Mouse (Mus musculus): ENCODE measurements around the gene Cul1. TPM values are rescaled to one million over a fixed set of nuclear protein-coding genes. Genes with fewer than 3 reads are reported as not detected.

Cul1 gene
- polyA plus RNA-seq, 1 experiment from 2014 or later, result 234 TPM

- H3K36me3 ChIP-seq (ENCODE audit: control insufficient read depth, insufficient read depth, low read length), result no peaks in the 10 kb centered on the region
- no peak overlapping the region for H3K4me3 ChIP-seq (ENCODE audit: low read depth, low read length)
- no peaks in the 10 kb centered on the region for H3K9me3 ChIP-seq (ENCODE audit: control insufficient read depth, low read length)
- H3K27me3 ChIP-seq (ENCODE audit: control insufficient read depth, insufficient read depth, low read length), result no peaks in the 10 kb centered on the region
- 86% methylated on average over 2 of the region's 2 CpGs for WGBS
- no peak overlapping the region for H3K4me2 ChIP-seq (ENCODE audit: low read depth, low read length, severe bottlenecking)
- DNase-seq (ENCODE audit: low spot score), result no peak
- no peak overlapping the region for H3K9ac ChIP-seq (ENCODE audit: low read length)
- ATAC-seq (replicated peaks; ENCODE audit: low FRiP score), result no peak
- H3K27ac ChIP-seq (ENCODE audit: low read depth, low read length), result no peak overlapping the region
- peaks cover 2% of the 10 kb centered on the region; the same call in 1 of the 2 replicates for H3K4me1 ChIP-seq (replicated peaks; ENCODE audit: control insufficient read depth, insufficient read depth, low read length)
Measured at GRCm38 (mm10) chr6:47456853-47457252, 3.7 kb downstream of the Cul1 start.

GRCm38 (mm10) chr6:47465400-47465799, 12.2 kb downstream of the Cul1 start:
- Histone ChIP-seq H3K27ac (ENCODE audit: low read depth, low read length) (no peak overlapping the region), H3K4me1 (replicated peaks; ENCODE audit: control insufficient read depth, insufficient read depth, low read length) (no peaks in the 10 kb centered on the region), H3K9me3 (ENCODE audit: control insufficient read depth, low read length) (peaks cover 2% of the 10 kb centered on the region; the same call in 1 of the 2 replicates), H3K9ac (ENCODE audit: low read length) (no peak overlapping the region), H3K4me2 (ENCODE audit: low read depth, low read length, severe bottlenecking) (no peak overlapping the region), H3K4me3 (ENCODE audit: low read depth, low read length) (no peak overlapping the region), H3K27me3 (ENCODE audit: control insufficient read depth, insufficient read depth, low read length) (no peaks in the 10 kb centered on the region), H3K36me3 (ENCODE audit: control insufficient read depth, insufficient read depth, low read length) (no peaks in the 10 kb centered on the region)
- WGBS, result 85% methylated on average over 2 of the region's 2 CpGs
- ATAC-seq (replicated peaks; ENCODE audit: low FRiP score) (no peak), DNase-seq (ENCODE audit: low spot score) (no peak)

- DNase-seq (ENCODE audit: low spot score) (no peak), ATAC-seq (replicated peaks; ENCODE audit: low FRiP score) (no peak)
- H3K9me3 ChIP-seq (ENCODE audit: control insufficient read depth, low read length), result peaks cover 2% of the 10 kb centered on the region; the same call in 1 of the 2 replicates
- no peaks in the 10 kb centered on the region for H3K36me3 ChIP-seq (ENCODE audit: control insufficient read depth, insufficient read depth, low read length)
- no peaks in the 10 kb centered on the region for H3K27me3 ChIP-seq (ENCODE audit: control insufficient read depth, insufficient read depth, low read length)
- H3K4me3 ChIP-seq (ENCODE audit: low read depth, low read length), result no peak overlapping the region
- H3K9ac ChIP-seq (ENCODE audit: low read length), result no peak overlapping the region
- H3K27ac ChIP-seq (ENCODE audit: low read depth, low read length), result no peak overlapping the region
- 96% methylated on average over 2 of the region's 2 CpGs for WGBS
- no peaks in the 10 kb centered on the region for H3K4me1 ChIP-seq (replicated peaks; ENCODE audit: control insufficient read depth, insufficient read depth, low read length)
- no peak overlapping the region for H3K4me2 ChIP-seq (ENCODE audit: low read depth, low read length, severe bottlenecking)
Measured at GRCm38 (mm10) chr6:47466488-47466887, 13.3 kb downstream of the Cul1 start.

DNA sequence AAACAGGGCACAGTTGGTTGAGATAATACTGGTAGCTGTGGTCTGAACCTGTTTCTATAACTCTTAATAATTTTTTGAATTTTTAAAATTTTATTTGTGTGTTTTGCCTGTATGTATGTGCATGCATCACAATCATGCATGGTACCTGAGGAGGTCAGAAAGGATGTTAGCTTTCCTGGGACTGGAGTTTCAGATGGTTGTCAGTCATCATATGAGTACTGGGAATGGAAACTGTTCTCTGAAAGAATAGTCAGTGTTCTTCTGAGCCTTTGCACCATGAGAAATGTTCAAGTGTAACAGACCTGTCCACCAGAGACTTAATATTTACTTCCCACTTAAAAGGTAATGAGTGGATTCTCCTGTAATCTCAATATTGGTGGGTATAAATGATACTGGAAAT, 13.9 kb downstream of the Cul1 start:
- ATAC-seq (replicated peaks; ENCODE audit: low FRiP score) (no peak), DNase-seq (ENCODE audit: low spot score) (no peak)
- Histone ChIP-seq H3K4me2 (ENCODE audit: low read depth, low read length, severe bottlenecking) (no peak overlapping the region), H3K27ac (ENCODE audit: low read depth, low read length) (no peak overlapping the region), H3K27me3 (ENCODE audit: control insufficient read depth, insufficient read depth, low read length) (no peaks in the 10 kb centered on the region), H3K4me3 (ENCODE audit: low read depth, low read length) (no peak overlapping the region), H3K36me3 (ENCODE audit: control insufficient read depth, insufficient read depth, low read length) (no peaks in the 10 kb centered on the region), H3K4me1 (replicated peaks; ENCODE audit: control insufficient read depth, insufficient read depth, low read length) (no peaks in the 10 kb centered on the region), H3K9ac (ENCODE audit: low read length) (no peak overlapping the region), H3K9me3 (ENCODE audit: control insufficient read depth, low read length) (peaks cover 2% of the 10 kb centered on the region; the same call in 1 of the 2 replicates)

GRCm38 (mm10) chr6:47469760-47470159, 16.6 kb downstream of the Cul1 start:
- no peak overlapping the region for H3K27ac ChIP-seq (ENCODE audit: low read depth, low read length)
- no peak overlapping the region for H3K4me2 ChIP-seq (ENCODE audit: low read depth, low read length, severe bottlenecking)
- no peak overlapping the region for H3K9ac ChIP-seq (ENCODE audit: low read length)
- no peak for ATAC-seq (replicated peaks; ENCODE audit: low FRiP score)
- no peak for DNase-seq (ENCODE audit: low spot score)
- peaks cover 2% of the 10 kb centered on the region; the same call in 1 of the 2 replicates for H3K9me3 ChIP-seq (ENCODE audit: control insufficient read depth, low read length)
- no peaks in the 10 kb centered on the region for H3K27me3 ChIP-seq (ENCODE audit: control insufficient read depth, insufficient read depth, low read length)
- H3K36me3 ChIP-seq (ENCODE audit: control insufficient read depth, insufficient read depth, low read length), result no peaks in the 10 kb centered on the region
- no peak overlapping the region for H3K4me3 ChIP-seq (ENCODE audit: low read depth, low read length)
- no peaks in the 10 kb centered on the region for H3K4me1 ChIP-seq (replicated peaks; ENCODE audit: control insufficient read depth, insufficient read depth, low read length)

GRCm38 (mm10) chr6:47472444-47472843, 19.2 kb downstream of the Cul1 start:
- H3K27ac ChIP-seq (ENCODE audit: low read depth, low read length), result no peak overlapping the region
- ATAC-seq (replicated peaks; ENCODE audit: low FRiP score) (no peak), DNase-seq (ENCODE audit: low spot score) (no peak)
- no peak overlapping the region for H3K4me3 ChIP-seq (ENCODE audit: low read depth, low read length)
- peaks cover 2% of the 10 kb centered on the region; the same call in 1 of the 2 replicates for H3K9me3 ChIP-seq (ENCODE audit: control insufficient read depth, low read length)
- H3K4me2 ChIP-seq (ENCODE audit: low read depth, low read length, severe bottlenecking), result no peak overlapping the region
- H3K4me1 ChIP-seq (replicated peaks; ENCODE audit: control insufficient read depth, insufficient read depth, low read length), result no peaks in the 10 kb centered on the region
- H3K9ac ChIP-seq (ENCODE audit: low read length), result no peak overlapping the region
- no peaks in the 10 kb centered on the region for H3K36me3 ChIP-seq (ENCODE audit: control insufficient read depth, insufficient read depth, low read length)
- no peaks in the 10 kb centered on the region for H3K27me3 ChIP-seq (ENCODE audit: control insufficient read depth, insufficient read depth, low read length)

DNA sequence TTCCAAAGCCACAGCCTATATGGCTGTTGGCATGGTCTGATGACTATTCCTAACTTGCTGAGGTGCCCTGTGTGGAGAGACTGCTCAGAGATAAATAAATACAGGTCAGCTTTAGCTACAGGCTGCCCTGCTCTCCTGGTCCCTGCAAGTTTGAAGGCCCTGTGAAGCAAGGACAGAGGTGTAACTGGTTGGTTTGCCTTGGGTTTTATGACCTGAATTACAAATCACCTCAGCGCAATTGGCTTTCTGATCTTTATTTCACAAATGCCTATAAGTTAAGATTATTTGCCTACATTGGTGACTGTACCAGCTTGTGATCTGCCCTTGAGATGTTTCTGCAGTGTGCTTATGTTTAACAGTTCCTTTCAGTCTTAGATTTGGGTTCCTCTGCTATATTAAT, 28.8 kb downstream of the Cul1 start:
- 91% methylated on average over 1 of the region's 1 CpGs for WGBS
- Histone ChIP-seq H3K27me3 (ENCODE audit: control insufficient read depth, insufficient read depth, low read length) (no peaks in the 10 kb centered on the region), H3K4me2 (ENCODE audit: low read depth, low read length, severe bottlenecking) (no peak overlapping the region), H3K4me1 (replicated peaks; ENCODE audit: control insufficient read depth, insufficient read depth, low read length) (no peaks in the 10 kb centered on the region), H3K36me3 (ENCODE audit: control insufficient read depth, insufficient read depth, low read length) (no peaks in the 10 kb centered on the region), H3K4me3 (ENCODE audit: low read depth, low read length) (no peak overlapping the region), H3K9me3 (ENCODE audit: control insufficient read depth, low read length) (no peaks in the 10 kb centered on the region), H3K9ac (ENCODE audit: low read length) (no peak overlapping the region), H3K27ac (ENCODE audit: low read depth, low read length) (no peak overlapping the region)
- ATAC-seq (replicated peaks; ENCODE audit: low FRiP score) (no peak), DNase-seq (ENCODE audit: low spot score) (no peak)

DNA sequence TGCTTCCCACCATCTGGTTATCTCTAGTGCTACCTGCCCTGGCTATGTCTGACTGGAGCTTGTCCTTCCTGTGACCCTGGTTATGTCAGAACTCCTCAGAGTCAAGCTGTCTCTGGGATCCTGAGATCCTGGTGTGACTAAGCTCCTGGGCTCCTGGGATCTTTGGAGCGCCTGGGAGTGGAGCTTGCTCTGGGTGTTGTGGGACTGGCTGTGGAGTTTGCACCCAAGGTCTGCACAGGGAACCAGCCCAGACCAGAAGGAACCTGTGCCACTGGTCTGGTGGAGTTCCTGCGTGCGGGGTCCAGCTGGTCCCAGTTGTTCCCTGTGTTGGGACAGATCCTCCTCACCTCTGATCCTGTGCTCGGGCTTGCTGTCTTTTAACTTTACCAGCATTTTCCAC, 41.4 kb downstream of the Cul1 start:
- H3K9ac ChIP-seq (ENCODE audit: low read length), result no peak overlapping the region
- 95% methylated on average over 4 of the region's 4 CpGs for WGBS
- H3K36me3 ChIP-seq (ENCODE audit: control insufficient read depth, insufficient read depth, low read length), result no peaks in the 10 kb centered on the region
- ATAC-seq (replicated peaks; ENCODE audit: low FRiP score), result no peak
- no peak overlapping the region for H3K27ac ChIP-seq (ENCODE audit: low read depth, low read length)
- DNase-seq (ENCODE audit: low spot score), result no peak
- no peaks in the 10 kb centered on the region for H3K27me3 ChIP-seq (ENCODE audit: control insufficient read depth, insufficient read depth, low read length)
- H3K4me3 ChIP-seq (ENCODE audit: low read depth, low read length), result no peak overlapping the region
- no peaks in the 10 kb centered on the region for H3K4me1 ChIP-seq (replicated peaks; ENCODE audit: control insufficient read depth, insufficient read depth, low read length)
- H3K9me3 ChIP-seq (ENCODE audit: control insufficient read depth, low read length), result no peaks in the 10 kb centered on the region
- H3K4me2 ChIP-seq (ENCODE audit: low read depth, low read length, severe bottlenecking), result no peak overlapping the region

DNA sequence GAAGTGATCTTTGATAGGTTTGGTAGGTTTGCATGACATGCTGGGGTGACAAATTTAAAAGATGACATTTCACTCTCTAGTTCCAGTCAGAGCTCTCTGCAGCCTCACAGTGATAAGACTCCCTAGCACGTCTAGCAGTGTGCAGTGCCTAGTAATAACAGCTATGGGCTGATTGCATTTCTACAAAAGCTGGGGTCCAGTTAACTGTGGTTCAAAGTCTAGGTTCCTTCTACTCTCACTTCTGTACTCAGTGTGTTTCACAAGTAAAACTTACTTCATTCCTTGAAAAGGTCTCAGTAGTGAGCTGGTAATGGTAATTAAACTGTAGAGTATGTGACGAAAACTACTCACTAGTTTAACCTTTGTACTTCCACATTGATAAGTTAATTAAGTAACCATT, 66.8 kb downstream of the Cul1 start:
- Histone ChIP-seq H3K27ac (ENCODE audit: low read depth, low read length) (no peak overlapping the region), H3K4me3 (ENCODE audit: low read depth, low read length) (no peak overlapping the region), H3K4me1 (replicated peaks; ENCODE audit: control insufficient read depth, insufficient read depth, low read length) (no peaks in the 10 kb centered on the region), H3K9ac (ENCODE audit: low read length) (no peak overlapping the region), H3K9me3 (ENCODE audit: control insufficient read depth, low read length) (no peaks in the 10 kb centered on the region), H3K27me3 (ENCODE audit: control insufficient read depth, insufficient read depth, low read length) (no peaks in the 10 kb centered on the region), H3K4me2 (ENCODE audit: low read depth, low read length, severe bottlenecking) (no peak overlapping the region), H3K36me3 (ENCODE audit: control insufficient read depth, insufficient read depth, low read length) (peaks cover 14% of the 10 kb centered on the region; the same call in 1 of the 2 replicates)
- DNase-seq (ENCODE audit: low spot score) (no peak), ATAC-seq (replicated peaks; ENCODE audit: low FRiP score) (no peak)
- 86% methylated on average over 2 of the region's 2 CpGs for WGBS

Data from forebrain, embryonic 11.5 days (tissue).